Mouse (Mus musculus) small intestine, adult 2 months (tissue): Measurements from ENCODE around the gene Plppr5.

Experiments used
- CTCF ChIP-seq: fragments of 200-500 bp; IDR thresholded peaks from 2 replicates; pipeline ENCODE4 v1.5.1; 2012; ENCODE audit warnings: low read depth, mild to moderate bottlenecking, control low read depth, inconsistent platforms, low read length, moderate library complexity, mixed read lengths; ENCODE audit not compliant: insufficient replicate concordance, insufficient read length; ENCODE audit errors: extremely low read depth
- POLR2A ChIP-seq: fragments of 200-500 bp; IDR thresholded peaks from 2 replicates; pipeline ENCODE4 v1.6.1; 2012; ENCODE audit warnings: low read depth, mild to moderate bottlenecking, control low read depth, inconsistent platforms, low read length, moderate library complexity

- TF ChIP-seq CTCF (no peak), POLR2A (no peak)
Observed at GRCm38 (mm10) chr3:117731545-117731944, 156.9 kb downstream of the Plppr5 start.
